Mouse (Mus musculus) G1E (cell line): ENCODE data around the gene Acsl6.

Experiments
- CTCF ChIP-seq: IDR thresholded peaks from 2 replicates; pipeline ENCODE4 v1.5.1; 2012; ENCODE audit warnings: low read depth, low read length, inconsistent platforms, mixed read lengths
- GATA1 ChIP-seq: IDR thresholded peaks from 2 replicates; pipeline ENCODE4 v1.6.1; 2012; ENCODE audit warnings: borderline replicate concordance, low read length, inconsistent platforms, mixed read lengths
- POLR2AphosphoS5 ChIP-seq: IDR thresholded peaks from 2 replicates; pipeline ENCODE4 v1.6.1; 2012; ENCODE audit warnings: low read depth, low read length, inconsistent platforms; ENCODE audit not compliant: insufficient replicate concordance
- TAL1 ChIP-seq: conservative IDR thresholded peaks from 2 replicates; pipeline ENCODE4 v1.6.1; 2012; ENCODE audit warnings: low read depth, low read length, inconsistent platforms, mixed read lengths

DNA sequence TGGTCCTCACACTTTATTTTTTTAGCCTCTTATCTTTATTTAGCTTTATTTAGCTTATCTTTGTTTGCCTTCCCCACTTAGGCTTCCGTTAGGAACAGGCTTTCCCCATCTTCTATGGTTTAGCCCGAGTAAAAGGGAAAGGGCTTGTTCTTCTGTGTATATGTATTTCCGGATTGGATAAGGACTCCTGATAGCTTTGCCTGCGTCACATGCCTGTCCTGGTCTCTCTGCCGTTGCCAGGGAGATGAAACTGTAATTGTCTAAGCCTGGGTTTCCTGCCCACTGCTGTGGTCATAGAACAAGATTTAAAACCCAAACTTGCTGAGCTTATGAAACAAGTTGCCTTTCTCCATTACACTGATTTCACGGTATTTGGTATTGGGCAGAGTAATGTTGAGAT is 109.4 kb downstream of the Acsl6 start:
- TF ChIP-seq CTCF (no peak), GATA1 (no peak), TAL1 (no peak), POLR2AphosphoS5 (no peak)
